Mouse (Mus musculus) cerebellum, adult 11 months (tissue): Measurements from ENCODE around the gene Ilk.

Experiments used
- DNase-seq: peaks from one replicate; pipeline ENCODE4 v3.0.0; 2022

Ilk gene

DNA sequence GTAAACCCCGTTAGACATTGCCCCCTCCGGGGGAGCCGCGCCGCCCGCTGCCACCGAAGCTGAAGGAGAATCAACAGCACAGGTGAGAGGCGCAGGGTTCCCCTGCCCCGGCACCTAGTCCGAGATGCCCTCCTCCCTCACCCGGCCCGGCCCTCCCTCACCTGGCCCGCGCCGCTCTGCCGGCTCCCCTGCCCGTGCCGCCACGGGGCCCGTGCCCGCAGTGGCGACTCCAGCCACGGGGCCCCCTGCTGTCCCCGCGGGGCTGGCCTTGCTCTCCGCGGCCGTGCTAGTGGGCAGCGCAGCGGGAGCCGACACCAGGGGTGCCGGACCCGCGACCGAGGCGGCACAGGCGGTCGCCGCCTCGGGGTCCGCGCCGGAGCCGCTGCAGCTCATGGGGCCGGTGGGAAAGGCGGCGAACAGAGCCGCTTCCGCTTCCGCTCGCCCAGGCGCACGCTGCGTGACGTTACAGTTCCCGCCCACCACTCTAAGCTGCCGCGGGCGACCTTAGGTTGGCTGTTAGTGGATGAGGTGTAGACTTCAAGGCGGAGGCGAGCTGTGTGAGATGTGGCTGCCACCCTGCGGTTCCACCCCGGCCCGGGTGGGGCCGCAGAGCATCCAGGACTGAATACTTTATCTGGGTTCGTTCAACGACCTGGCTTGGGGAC lies 7.7 kb downstream of the Ilk start, which contains the start of gene Taf10:
TSS of gene Taf10 (minus strand) at position 436 of the 665 bp plus-strand sequence.
- DNase-seq = peak; percentile 78

DNA sequence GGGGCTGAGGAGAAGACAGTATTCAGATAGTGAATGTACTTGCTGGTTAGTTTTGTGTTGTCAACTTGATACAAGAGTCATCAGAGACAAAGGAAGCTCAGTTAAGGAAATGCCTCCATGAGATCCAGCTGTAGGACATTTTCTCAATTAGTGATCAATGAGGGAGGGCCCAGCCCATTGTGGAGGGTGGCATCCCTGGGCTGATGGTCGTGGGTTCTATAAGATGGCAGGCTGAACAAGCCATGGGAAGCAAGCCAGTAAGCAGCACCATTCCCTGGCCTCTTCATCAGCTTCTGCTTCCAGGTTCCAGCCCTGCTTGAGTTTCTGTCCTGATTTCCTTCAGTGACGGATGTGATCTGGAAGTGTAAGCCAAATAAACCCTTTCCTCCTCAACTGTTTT lies 11.4 kb downstream of the Ilk start:
- DNase-seq = no peak

DNA sequence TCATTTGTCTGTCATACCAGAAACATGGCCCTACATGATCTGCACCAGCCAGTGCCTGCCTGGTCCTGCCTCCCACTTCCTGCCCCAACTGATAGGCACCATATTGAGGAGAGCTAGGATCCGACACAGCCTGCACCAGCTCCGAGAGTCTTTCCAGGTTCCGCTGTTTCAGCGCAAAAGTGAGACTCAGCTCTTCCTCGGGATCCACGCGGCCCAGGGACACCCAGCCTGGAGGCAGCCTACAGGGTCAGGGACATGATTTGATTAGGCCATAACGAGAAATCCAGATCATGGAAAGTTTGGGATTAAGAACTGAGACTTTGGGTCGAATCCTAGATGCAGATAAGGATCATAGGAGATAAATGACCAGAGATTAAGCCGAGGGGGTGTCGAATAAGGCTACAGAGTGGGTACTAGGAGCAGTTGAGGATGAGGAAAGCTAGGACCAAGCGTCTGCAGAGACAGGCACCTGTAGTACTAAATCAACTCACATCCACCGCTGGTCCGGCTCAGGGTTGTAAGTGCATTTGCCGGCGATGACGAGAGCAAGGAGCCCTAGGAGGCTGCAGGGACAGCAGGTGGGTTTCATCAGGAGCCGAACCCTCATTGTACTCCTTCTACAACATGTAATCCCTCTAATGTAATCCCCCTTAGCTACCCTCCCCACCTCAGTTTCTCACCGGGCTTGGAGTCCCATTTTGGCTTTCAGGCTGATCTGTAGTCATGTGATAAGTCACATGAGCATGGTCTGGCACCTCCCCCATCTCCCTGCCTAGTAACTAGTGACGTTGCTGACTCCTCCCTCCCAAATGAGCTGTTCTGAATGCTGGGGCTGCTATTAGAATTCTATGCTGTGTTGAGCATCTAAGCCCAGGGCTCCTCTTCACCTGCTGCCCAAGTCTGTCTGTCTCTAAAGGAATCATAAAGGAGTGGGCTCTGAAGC lies 15.4 kb downstream of the Ilk start, which contains the start of gene Tpp1:
TSS of gene Tpp1 (minus strand) at position 745 of the 943 bp plus-strand sequence.
- DNase-seq = peak; percentile 91

DNA sequence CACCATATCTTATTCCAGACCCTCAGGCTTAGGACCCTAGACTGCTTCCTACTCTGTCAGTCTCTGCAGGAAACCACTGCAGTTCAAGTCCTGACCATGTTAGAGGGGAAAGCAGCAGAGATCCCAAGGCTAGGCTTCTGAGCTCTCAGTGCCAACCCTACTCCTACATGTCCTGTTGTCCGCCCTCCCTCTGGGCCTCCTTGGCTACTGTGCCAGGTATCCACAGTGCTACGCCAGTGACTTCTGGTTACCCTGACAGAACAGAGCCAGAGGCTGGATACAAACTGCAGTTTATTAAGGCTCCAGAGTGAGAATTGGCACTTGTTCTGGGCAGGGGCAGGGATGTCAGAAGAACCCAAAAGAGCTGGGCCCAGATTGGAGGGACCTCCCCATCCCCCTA lies 16.3 kb downstream of the Ilk start:
- peak; percentile 46 for DNase-seq

DNA sequence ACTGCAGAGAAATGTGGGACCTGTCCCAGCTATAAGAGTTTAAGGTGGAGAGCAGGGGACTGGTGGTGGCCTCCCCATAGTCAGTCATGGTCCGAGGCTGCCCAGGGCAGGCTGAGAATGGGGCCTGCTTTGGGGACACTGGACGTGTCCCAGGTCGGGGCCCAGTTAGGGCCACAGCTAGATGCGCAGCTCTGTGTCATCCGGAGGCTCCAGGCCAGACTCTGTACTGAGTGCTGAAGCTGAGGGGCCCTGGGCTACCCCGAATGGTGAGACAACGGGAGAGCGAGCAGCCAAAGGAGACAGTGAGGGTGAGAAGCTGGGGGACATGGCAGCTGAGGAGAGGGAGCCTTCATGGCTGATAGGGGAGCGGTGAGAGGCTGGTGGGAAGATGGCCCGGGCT lies 16.9 kb downstream of the Ilk start:
- DNase-seq = no peak

DNA sequence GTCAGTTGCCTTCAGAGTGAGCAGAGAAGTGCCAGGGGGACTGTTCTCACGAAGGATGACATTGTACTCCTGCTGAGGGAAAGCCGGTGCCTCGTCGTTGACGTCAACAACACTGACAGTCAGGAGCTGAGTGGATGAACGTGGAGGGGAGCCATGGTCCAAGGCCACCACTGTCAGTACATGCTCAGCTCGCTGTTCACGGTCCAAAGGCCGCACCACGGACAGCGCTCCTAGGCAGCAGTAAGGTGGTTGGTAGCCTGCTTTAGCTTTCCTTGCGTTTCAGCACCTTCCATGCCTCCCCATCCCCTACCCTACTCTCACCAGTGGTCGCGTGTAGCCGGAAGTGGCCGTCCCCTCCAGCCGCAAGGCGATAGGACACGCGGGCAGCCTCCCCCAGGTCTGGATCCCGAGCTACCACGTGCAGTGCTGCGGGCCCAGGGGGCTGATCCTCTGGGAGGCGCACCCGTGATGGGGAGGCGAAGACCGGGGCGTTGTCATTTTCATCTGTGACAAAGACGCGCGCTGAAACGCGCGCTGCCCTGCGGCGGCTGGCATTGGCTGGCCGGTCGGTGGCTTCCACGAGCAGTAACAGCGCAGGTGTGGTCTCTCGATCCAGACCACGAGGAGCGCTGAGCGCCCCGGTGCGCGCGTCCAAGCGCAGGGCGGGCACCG lies 25.6 kb downstream of the Ilk start:
- no peak for DNase-seq

DNA sequence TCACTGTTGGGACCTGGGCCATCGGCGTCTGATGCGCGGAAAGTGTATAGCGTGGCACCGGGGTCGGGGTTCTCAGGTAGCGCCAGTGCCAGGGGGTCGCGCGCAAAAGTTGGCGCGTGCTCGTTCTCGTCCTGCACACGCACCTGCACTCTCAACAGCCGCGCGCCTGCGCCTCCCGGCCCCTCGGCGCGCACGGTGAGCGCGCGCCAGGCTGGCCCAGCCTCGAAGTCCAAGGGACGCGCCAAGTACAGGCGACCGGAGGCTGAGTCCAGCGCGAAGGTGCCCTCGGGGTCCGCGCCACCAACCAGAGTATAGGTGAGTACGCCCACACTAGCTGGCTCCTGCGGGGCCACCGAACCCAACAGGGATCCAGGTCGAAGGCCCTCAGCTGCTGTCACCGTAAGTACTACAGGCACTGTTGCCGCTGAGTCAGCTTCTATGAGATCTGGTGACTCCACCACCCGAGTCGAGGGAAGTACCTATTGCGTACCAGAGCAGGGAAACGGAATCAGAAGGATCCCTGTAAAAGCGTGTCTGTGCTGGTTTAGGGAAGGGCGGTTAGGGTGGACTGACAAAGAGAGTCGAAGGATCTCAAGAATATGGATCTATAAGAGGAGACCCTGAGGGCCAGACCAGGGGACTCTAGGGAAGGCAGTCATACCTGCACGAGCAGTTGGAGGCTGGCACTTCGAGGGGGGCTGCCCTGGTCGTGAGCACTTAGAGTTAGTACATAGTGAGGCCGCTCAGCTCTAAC lies 26.3 kb downstream of the Ilk start:
- no peak for DNase-seq

DNA sequence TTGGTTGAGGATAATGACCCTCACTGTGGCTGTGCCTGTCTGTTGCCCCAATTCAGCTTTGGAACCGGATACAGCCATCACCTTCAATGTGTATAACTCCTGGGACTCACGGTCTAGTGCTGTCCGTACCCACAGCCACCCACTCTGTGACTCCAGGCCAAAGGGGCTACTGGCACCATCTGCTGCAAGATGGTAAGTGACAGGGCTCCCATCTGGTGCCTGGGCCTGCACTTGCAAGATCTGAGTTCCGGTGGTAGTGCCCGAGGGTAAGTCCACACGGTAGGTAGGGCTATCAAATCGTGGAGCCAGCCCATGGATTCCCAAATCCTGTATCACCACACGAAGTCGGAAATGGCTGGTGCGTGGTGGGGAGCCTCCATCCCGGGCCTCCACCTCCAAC lies 27.9 kb downstream of the Ilk start:
- DNase-seq = no peak

DNA sequence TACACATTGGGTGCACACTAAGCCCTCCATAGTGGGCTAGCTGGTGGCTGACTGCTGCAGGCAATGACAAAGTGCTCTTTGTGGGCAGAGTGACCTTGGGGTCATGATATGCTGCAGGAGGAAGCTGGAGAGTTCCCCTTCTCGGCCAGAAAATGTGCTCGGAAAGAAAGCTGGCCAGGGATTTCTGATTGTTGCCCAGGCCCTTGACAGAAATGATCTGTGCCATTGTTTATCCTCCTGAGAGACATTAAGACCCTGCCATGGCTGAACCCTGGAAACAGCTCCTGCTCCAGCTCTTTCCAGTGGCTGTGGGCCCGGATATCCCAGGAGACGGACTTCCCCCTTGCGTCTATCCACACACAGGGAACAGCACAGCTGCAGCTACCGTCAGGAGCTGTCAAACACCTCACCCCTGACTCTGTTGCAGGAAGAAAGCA lies 31.4 kb downstream of the Ilk start:
- no peak for DNase-seq

DNA sequence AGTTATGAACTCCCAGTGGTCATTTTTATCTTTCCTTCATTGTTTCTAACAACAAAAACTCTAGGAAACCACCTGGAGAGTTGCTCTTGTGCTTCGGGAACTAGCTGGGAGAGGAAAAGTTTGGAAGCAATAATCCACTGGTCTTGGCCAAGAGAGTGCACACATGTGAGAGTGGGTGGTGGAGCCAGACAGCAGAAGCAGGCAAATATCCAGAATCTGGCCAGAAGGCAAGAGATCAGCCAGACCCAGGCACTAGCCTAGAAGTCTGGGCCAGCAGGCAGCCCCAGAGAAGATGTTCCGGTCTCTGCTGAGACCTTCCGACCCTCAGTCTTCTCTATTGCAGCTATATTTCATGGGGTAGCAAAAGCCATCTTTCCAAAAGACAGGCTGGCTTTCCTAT lies 33.6 kb downstream of the Ilk start:
- no peak for DNase-seq

DNA sequence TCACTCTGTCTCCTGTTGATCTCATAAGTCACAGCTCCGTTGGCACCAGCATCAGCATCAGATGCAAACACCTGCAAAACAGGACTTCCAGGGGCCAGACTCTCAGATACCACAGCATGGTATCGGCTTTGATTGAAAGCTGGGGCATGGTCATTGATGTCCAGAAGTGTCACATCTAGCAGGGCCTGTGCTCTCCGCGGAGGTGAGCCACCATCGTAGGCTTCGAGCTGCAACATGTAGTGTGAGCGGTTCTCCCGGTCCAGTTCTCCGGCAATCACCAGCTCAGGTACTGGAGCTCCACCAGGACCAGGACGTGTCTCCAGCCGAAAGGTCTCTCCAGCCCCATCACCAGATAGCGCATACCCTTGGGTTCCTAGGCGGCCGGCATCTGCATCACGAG lies 35.9 kb downstream of the Ilk start:
- DNase-seq = no peak

DNA sequence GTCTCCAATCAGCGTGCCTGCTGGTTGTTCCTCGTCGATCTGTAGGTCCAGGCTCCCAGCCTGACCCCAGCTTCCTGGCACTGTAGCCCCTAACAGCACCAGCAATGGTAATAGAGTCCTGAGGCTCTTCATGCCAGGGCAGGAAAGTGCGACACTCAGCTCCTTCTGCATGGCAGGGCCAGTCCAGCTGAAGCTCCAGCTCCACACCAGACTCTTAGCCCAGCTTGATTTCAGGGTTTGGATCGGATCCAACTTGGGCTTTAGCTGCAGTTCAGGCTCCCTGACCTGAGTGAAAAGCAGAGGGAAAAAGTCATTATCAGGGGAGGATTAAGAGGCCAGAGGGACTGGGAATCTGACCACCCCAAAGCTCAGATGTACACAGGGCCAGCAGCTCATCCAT lies 36.6 kb downstream of the Ilk start:
- no peak for DNase-seq

DNA sequence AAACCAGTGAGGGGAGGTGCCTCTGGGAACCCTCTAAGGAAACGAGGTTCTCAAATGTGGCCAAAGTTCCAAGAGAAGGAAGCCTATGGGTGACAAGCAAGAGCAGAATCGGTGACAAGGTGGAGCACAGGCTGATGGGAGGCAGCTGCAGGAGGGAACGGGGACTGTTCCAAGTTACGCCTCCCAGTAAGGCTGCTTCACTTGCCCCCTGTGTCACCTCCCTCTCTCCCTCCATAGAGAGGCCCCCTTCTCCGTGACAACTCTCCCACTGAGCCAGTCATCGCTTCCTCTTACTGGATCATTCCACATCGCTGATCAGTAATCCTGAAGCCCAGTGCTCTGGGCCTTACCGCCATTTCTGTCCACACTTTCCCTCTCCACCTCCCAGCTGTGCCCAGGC lies 38.3 kb downstream of the Ilk start:
- no peak for DNase-seq

DNA sequence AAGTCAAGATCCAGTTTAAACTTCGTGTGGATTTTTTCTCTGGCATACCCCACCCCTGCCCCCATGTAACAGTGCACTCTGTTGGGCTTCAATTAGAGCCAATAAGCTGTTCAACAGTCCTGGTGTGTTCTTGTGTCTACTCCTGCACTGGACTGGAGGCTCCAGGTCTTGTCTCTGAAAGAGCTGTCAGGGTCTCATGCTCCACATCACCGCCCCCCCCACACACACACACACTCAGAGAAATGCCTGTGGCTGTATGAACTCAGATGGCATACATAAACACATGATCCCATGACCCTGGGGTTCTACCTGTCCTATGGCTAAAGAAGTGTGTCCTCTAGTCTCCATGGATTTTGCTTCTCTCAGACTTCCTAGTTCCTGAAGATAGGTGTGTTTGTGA lies 39.6 kb downstream of the Ilk start:
- DNase-seq = no peak

DNA sequence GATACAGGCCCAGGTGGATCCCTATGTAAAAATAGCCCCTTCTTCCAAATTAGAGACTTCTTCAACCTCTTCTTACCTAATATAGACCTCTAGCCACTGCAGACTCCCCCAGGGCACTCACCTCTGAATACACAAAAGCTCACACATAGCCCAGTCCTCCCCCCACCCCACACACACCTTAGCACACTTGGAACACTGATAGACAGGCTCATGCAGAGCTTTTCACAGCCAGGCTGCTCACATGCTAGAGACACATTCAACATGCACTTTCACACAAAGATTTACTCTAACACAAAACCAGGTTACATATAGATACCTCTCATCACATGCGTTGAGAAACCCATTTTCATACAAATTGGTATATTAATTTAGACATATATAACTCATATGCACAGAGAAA lies 40.9 kb downstream of the Ilk start:
- DNase-seq = no peak

DNA sequence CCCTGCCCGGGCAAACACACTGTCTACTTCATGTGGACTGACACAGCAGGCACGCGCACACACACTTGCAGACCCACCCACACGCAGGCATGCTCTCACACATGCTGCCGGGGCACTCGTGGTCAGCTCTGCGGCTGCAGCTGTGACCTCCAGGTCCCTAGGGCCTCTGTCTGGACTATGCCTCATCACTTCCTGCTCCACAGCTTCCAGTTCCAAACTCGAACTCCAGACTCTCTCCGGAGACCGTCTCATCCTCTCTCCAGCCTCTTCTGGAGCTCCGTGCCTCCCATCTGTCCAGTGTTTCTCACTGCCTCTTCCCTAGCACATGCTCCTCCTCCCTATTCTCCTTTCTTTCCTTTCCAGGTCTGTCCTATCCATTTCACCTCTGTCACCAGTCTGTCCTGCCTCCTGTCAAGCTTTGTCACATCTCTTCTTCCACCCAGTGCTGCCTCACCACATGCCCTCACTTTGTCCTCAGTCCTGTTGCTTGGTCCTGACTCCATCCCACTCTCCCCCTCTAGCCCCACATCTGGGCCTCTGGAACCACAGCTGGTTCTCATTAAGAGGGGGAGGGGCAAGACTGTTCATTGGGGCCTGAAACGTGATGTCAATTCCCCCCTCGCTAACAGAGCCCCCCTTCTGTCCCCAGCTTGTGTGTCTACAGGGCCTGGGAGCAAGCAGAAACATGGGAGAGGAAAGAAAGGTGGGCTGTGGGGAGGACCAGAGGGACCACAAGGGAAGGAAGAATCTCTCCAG lies 41.6 kb downstream of the Ilk start:
- no peak for DNase-seq

DNA sequence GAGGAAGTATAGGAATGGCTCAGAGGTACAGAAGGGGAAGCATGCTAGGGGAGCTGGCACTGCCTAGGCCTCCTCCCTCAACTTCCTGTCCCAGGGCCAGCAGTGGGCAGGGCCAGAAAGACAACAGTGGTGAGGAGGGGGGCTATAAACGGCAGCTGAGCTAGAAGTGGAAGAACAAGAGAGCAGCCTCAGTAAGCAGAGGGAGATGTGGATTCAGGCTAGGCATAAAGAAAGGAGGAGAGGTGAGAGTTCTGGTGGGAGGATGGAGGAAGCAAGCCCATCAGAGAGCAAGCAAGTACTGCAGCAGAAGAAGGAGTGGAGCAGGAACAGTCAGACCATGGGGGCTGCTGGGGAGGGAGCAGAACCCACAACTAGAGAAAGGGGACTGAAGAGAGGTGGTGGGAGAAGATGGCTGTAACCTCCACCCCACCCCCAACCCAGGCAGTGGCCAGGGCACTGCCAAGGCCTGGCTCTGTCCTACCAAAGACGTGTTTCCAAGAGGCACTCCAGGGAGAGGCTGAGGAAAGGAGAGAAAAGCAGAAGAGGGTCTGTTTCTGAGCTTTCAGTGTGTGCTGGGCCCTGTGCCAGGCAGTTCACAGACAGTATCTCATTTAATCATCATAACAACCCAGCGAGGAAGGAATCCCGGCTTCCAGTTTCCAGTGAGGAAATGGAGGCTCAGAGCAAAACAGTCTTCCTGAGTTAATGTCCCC lies 42.3 kb downstream of the Ilk start:
- DNase-seq = no peak

DNA sequence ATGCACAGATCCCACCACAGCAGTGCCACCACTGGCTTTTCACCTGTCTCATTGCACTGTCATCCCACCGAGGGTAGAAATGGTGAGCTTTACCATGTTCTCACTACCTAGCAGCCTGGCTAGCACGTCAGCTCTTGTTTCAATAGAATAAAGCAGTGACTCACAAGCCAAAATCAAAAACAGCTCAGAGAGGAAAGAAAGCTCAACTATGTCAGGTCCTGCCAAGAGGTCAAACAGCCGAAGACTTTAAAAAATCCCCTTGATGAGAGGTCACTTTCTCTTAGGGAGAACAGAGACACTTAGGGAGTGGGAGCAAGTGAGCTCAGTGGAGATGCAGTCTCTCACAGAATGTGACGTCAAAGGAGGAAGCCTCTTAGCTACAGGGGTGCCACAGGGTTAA lies 47.5 kb downstream of the Ilk start:
- no peak for DNase-seq

DNA sequence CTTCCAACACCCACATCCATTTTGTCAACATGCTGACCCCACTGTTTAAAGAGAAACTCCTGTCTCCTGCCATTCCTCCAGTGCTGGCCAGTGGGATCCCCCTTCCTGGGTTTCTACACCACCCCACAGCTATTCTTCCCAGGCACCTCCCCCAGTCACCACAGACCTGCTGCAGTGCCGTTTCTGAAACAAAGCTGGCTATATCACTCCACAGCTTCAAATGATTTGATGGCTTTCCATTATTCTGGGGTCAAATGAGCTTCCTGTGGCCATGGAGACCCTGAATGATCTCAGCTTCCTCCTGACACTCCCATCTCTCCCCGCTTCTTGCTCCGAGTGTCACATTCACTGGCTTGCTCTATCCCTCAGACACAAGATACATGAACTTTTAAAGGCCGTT lies 48.2 kb downstream of the Ilk start:
- no peak for DNase-seq

DNA sequence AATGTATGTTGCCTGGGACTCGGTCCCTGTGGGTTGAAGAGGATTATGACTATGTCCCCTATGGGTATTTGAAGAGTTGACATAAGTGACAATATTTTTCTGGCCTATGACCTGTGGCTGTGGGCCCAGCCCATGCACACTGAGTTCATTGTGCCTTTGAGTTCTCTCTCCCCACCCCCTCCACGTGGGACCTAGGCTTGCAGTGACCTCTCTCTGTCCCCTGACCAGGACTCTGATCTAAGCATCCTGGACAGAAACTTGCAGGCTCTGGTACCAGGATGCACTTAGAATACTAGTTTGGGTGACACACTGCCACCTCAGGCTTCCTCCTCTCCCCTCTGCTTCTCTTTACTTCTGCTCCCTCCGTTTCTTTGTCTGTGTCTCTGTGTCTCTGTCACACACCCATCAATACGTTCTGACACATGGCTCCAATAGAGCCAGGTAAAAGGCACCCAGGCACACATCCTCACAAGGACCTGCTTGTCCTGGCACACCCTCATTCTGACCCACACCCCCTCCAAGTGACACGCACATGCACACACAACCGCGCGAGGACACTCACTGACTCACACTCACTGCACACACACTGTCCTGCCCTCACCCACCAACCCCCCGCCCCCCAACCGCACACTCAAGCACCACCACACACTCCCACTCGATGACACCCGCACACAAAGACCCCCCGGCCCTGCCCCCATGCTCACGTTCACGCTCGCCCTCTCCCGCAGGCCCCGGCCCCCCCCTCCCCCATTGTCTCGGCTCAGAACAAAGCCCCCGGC lies 50.3 kb downstream of the Ilk start:
- DNase-seq = no peak
